Mouse (Mus musculus) neural tube, embryonic 10.5 days (tissue): Measurements from ENCODE around the gene Tmem176b.
A peak's percentile ranks its signal among the peaks of the same experiment; 100 is the strongest.
"Not testable (repeated sequence)": the region's sequence is repeated elsewhere in the genome, so short reads cannot be mapped to it uniquely, and the experiment has no call there.

Experiments used
- DNase-seq: peaks from one replicate; pipeline ENCODE4 v3.0.0-alpha.2; 2017; ENCODE audit warnings: low spot score; ENCODE audit errors: extremely low spot score

Gene Tmem176b

DNA sequence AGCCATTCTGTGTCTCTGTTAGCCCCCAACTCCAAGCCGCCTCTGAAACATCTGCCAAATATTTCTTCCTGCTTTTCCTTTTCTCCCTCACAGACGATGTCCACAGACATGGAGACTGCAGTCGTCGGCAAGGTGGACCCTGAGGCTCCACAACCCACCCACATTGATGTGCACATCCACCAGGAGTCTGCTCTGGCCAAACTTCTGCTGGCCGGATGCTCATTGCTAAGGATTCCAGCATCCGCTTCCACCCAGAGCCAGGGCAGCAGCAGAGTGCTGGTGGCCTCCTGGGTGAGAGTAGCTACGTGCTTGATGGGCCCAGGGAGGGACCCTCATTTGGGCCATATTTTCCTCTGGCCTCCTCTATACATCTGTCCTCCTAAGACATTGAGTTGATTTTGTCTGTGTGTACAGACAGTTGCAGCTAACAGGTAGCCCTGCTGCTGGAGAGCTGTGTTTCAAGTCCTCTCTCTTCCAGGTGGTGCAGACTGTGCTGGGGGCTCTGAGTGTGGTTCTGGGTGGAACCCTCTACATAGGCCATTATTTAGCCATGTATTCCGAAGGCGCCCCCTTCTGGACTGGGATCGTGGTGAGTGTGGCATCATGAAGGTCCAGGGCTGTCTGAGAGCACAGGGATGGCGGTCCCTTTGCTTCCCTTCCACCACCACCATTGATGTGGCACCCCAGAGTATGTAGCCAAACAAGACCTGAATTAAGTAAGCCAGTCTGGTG lies 981 bp upstream of the Tmem176b start:
- DNase-seq: no peak

DNA sequence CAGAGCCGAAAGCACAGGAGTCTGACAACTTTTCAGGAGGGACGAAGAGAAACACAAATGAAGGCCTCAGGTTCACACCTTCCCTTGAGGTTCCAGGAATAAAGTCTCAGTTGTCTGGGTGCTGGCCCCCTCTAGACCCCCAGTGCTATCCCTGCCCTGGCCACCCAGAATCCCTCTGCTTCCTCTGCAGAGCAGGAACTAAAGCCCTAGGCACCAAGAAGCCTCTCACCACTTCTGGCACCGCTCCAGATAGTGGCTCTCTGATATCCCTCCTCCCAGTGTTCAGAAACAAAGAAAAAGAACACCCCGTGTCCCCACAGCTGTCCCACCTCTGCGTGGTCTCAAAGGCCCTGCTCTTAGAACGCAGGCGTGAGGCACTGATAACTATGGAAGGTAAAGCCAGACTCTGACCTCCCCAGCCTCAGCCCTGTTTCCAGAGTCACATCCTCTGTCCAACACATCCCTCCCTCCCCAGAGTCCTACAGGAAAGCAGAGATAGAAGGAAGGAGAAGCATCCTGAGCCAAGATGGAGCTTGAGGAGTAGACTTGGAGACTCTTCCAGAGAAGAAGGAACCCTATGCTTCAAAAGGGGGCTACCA lies 826 bp downstream of the Tmem176b start, which contains the start of gene Tmem176a:
Gene Tmem176a, plus strand, starts transcription at position 549 of the 599 bp plus-strand sequence.
- DNase-seq: peak; percentile 22

DNA sequence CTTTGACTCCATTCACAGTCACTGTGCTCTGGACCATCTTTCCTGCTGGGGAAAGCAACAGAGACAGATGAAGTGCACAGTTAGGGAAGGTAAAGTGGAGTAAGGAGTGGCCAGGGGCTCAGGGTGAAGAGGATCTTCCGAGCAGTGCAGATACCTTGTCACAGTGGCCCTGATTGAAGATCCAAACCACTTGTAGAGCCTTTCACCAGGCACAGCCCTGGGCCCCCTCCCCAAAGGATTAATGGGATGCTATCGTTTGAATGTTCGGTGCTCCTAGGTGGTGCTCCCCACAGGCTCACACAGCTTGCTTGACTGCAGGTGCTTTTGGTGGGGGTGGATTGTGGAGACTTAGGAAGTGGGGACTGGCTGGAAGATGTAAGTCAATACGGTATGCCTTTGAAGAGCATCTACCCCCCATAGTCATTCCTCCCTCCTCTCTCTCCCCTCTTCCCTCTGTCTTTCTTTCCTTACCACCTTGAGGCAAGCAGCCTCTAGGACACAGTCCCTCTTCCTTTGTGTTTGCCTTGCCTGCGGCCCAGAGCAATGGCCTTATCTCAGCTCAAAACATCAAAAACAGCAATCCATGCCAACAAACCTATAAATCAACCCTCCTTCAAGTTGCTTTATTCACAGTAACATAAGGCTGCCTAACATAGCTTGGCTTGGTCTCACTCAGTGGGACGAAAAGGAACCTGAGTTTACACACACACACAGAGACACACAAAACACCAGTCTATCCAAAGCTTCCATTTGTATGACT lies 2.8 kb downstream of the Tmem176b start:
- DNase-seq: no peak

DNA sequence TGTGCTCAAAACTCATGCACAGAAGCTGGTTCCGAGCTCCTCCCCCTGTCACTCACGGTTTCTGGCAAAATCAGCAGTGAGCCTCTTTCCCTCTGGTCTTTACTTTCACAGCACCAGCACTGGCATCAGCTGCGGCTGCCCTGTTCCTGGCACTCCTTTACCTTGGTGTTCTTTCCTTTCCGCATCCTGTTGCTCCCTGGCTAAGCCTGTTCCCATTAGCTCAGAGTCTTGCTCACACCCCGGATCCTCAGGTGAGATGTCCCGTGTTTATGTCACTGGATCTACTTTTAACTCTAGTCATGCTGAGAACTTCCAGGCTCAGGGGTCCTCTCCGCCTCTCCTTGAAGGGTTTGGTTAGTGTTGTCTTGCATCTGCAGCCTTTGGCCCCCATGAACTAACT lies 3.8 kb downstream of the Tmem176b start:
- peak; percentile 5 for DNase-seq

DNA sequence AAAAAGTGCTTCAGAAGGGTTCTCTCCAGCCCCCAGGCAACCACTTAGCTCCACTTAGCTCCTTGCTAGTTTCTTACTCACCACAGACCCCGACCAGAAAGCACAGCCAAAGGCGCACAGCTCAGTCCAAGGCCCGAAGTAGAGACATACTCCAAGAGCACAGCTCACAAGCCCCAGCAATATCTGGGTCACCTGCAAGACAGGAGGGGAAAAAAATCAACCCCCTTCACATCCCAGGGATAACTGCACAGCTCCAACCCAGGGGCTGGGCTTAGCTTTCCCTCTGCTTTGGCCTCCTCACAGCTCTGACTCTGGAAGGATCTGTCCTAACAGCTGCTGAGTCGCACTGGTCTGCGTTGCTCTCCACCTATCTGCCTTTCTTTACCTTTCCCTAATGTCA lies 5.2 kb downstream of the Tmem176b start:
- no peak for DNase-seq

DNA sequence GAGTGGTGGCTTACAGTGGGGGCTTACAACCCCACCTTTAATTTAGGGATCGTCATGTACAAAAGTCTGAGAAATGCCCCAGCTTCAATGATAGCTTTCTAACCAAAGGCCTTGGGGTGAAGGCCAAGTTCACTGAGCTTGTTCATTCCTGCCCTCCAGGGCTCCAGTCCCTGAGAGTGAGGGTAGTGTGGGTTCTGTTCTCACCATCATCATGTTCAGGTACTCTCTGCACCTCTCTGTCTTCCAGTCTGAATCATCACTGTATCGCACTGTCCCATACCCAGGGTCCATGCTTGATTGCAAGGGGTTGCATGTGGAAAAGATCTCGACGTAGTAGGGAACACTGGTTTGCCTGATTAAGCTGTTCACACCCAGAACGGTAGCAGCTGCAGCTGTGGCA lies 6.1 kb downstream of the Tmem176b start:
- no peak for DNase-seq

DNA sequence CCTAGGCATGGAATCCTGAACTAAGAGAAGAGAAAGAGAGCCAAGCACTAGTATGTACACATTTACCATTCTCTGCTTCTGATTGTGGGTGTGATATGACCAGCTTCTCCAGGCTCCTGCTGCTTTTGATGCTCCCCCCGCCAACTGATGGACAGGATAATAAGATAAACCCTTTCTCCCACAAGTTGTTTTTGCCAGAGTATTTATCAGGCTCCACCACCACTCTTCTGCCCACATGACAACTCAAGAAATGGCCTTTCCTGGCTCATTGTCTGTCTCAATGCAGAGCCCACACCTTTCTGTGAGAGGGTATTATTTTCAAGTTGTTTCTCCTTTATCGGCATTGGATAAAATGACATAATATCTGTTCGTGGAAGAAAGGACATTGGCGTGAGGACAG lies 7.8 kb downstream of the Tmem176b start:
- DNase-seq: no peak

DNA sequence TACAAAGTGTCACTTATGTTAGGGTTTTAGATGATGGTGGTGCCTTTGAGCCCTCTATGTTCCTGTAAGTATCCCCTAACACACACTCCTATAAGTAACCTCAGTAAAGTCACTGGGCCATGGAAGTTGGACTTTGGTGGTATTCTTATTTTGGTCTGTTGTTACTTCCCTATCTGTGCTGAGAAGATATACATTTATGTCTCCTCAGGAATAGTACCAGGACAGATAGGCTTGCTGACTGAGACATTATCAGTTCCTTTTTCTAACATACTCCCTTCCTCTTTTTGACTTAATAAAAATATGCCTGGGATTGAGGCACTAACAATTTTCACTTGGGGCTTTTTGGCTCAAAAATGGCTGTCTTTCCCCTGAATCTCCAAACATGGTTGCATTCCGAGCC lies 8.9 kb downstream of the Tmem176b start:
- DNase-seq: no peak

DNA sequence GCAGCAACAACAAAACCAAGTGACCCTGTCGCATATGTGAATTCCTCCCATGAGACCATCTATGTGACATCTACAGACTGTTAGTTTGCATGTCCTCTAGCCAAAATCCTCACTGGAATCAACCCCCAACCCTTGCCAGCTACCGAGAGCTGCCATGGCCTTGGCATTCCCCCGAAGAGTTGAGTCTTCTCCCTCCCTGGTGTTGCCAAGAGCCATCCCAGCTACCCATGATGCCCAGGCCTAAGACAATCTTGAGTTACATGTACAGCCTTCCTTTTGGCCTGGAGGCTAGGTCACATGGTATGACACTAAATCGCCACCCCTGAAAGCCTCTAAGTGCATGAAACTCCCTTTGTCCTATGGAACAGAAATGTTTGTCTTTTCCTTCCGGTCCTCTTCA lies 10.2 kb downstream of the Tmem176b start:
- DNase-seq: no peak

DNA sequence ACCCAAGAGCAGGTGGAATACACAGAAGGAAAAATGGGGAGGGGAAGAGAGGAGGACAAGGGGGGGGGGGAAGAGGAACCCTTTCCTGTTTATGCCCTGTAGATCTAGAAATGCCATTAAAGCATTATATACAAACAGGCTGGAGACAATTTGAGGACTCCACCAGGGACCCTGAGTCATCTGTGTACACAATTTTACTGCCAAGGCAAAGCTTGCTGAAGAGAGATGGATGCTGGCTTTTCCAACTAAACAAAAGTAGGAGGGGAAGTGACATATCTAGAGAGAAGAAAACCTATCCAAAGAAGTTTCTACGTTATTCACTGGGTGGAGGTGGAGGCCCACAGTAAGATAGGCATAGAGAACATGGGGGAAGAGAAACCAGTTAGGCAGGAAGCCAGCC lies 11.1 kb downstream of the Tmem176b start:
- DNase-seq: no peak

DNA sequence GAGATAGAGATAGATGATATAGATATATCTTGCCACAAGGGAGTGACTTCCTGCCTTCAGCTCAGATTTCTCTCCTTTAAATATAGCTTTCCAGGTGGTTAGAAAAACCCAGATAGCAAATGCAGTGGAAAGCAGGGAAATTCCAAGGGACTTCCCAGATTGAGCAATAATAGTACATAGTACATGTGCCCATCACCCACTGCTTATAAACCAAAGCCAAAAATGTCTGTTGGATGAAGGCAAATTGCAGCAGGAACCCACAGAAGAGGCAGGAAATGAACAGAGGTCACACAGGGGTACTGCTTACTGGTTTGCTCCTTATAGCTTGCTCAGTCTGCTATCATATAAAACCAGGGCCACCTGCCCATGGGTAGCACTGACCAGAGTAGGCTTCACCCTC lies 11.6 kb downstream of the Tmem176b start:
- no peak for DNase-seq

DNA sequence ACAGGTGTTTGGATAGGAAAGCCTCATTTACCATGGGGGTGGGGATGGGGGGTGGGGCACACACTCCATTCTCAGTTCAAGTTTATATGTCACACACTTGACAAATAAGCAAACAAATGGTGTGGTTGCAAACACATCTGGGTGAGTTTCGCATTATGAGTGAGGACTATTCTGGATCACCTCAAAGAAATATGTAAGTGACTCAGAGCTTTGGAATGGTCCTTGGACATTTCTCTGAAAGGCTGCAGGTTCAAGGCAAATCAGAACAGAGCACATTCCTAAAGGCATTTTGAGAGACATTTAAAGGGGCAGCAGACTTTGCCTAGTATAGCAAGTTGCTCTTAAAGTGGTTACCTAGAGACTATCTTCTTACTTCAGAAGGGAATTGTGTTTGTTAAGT lies 12.3 kb downstream of the Tmem176b start:
- DNase-seq: no peak

DNA sequence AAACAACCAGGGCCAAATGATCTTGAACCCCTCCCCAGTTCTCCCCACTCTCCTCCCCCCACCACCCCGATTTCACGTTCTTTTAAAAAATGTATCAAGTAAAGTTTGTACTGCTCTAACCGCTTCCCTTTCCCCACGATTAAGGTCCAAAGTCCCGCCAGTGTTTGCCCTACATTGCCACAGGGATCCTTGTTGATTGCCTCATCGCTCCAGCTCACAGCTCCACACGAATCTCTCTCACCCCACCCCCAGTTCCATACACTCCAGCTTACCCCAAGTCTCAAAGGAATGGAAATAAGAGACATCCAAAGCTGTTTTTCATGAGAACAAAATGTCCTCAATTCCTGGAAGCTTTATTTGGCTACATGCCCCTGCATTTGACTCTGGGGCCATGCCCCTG lies 16.3 kb downstream of the Tmem176b start:
- no peak for DNase-seq

DNA sequence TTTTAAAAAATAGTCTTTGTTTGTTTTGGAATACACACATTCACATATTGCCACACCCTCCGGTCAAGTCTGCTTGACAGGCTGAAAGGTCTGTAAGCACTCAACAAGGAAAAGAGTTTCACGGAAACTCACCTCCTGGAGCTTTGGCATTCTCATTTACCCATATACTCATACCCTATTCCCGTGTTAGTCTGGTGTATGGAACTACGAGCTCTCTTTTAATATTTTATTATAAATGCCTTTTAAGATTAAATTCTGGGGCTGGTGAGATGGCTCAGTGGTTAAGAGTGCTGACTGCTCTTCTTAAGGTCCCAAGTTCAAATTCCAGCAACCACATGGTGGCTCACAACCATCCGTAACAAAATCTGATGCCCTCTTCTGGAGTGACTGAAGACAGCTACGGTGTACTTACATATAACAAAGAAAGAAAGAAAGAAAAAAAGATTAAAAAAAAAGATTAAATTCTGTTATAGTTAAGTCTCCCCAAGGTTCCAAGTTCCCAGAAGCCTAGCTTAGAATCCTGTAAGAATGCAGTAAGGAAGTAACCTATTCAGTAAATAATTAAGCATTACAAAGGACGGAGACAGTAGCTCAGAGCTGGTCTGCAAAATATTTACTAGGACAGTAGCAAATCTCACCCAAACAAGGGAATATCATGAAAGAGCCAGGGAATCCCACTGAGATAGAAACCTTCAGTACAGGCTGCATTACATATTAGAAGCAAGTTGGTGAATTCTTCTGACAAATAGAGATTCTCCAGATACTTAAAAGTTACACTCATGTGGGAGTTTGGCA lies 19.1 kb downstream of the Tmem176b start:
- DNase-seq: not testable (repeated sequence)

DNA sequence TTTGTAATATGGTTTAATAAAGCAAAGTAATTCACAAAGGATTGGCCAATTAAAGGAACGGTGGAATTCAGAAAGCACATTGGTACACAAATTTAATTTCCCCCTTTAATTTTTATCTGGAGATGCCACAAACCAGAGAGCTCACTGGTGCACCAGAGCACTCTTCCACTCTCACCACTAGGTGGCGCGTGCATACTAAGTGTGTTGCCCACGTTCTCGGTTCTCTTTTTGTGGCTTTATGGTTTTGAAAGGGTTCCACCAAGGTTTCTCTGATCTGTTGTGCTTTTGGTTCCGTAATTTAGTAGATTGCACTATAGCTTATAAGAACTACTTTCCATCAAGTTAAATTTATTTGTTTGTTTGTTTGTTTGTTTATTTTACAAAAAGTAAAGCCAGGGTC lies 23.5 kb downstream of the Tmem176b start:
- peak; percentile 61 for DNase-seq

DNA sequence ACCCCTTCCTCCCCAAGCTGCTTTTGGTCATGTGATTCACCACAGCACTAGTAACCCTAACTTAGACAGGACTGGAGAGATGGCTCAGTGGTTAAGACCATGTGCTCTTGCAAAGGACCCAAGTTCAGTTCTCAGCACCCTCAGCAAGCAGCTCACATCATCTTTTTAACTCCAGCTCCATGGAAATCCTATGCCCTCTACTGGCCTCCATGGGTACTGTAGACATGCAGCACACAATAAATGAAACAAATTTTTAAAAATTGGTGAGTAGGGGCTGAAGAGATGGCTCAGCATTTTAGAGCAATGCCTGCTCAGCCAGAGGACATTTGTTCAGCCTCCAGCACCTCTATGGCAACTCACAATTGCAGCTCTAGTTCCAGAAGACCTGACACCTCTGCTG lies 26.3 kb downstream of the Tmem176b start:
- no peak for DNase-seq

DNA sequence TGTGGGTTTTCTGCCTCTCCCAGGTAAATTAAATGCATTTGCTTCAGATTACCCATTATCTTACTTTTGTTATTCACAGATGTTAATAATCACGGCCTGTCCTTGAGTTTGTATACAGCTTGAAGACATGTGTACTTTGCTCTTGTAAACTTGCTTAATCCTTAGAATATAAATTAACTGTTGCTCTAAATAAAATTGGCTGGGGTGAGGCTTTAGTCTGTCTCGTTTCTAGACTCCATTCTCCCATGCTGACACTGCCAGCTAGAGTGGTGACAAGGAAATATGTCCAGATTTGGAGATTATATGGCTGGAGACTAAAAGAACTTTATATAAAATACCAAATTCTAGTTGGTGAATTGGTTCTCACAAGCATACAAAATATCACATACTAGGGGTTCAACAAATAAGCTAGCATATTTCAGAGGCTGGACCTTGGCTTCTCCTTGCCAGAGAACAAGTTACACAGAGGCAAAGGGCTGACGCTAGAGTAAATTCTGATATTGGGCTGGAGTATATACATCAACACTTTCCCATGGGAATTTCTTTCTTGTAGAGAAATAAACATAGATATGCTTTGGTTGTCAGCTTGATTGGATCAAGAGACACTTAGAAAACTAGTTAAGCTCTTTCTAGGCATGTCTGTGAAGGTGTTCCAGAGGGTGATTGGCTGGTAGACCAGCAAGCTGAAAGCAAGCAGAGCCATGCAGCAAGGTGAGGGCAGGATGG lies 31.6 kb downstream of the Tmem176b start:
- no peak for DNase-seq

DNA sequence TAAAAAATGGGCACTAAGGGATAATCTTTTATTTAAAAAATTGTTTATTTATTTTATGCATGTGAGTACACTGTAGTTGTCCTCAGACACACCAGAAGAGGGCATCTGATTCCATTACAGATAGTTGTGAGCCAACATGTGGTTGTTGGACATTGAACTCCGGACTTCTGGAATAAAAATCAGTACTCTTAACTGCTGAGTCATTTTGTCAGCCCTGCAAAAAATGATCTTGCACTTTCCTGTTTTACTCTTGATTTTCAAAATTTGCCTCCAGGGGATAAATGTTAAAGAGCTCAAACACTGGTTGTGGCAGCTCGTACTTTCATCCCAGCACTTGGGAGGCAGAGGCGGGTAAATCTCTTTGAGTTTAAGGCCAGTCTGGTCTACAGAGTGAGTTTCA lies 34.5 kb downstream of the Tmem176b start:
- DNase-seq: no peak

DNA sequence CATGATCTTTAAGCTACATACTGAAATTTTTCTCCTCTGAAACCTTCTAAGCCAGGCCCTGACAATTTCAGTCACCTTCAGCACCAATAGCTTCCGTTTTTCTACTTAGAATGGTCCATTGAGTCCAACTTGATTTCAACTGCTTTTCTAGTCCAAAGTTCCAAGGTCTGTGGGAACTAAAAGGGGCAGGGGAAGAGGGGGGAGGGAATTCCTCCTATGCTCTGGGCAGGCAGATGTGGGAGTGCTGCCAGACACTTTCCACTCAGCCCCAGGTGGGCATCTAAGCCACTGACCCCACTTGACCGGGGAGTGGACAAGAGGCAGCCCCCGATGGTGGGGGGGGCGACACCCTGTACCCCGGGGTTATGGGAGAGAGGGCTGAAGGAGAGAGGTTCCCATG lies 37.0 kb downstream of the Tmem176b start:
- no peak for DNase-seq

DNA sequence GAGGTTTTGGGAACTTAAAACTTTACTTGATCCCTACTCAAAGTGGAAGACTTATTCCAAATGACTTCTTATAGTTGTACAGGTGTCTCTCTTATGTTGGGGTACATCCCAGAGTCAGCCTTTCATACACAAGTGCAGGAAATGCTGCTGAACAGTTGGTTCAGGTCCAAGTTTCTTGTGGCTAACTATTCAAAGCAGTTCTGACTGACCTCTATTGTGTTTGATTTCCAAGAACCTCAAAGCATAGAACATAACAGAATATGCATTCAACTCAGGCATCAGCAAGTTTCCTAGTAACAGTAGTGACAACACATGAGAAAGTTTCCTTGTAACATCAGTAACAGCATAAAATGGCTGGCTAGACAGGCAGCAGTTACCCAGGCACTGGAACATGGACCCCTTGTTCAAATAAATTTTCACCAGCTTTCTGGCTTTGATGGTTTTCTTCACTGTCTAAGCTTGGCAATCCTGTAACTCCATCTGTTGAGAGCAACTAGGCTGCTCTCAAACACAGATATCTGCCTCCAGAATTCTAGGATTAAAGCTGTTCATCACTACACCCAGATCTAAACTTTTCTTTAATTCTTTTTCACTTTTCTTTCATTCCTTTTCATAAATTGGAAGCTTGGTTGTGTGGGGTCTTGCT lies 37.8 kb downstream of the Tmem176b start:
- no peak for DNase-seq

DNA sequence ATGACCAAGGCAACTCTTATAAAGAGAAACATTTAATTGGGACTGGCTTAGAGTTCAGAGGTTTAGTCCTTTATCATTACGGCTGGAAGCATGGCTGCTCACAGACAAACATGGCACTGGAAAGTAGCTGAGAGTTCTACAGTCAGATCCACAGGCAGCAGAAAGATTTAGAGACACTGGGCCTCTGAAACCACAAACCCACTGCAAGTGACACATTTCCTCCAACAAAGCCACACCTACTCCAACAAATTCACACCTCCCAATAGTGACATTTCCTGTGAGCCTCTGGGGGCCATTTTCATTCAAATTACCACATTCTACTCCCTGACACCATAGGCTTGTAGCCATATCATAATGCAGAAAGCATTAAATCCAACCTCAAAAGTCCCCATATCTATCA lies 39.4 kb downstream of the Tmem176b start:
- no peak for DNase-seq
